Mouse (Mus musculus) cerebellum, adult 11-12 months (tissue): ENCODE measurements around the gene Olfr1360.
"Not testable (repeated sequence)": the region's sequence is repeated elsewhere in the genome, so short reads cannot be mapped to it uniquely, and the experiment has no call there.

ENCODE experiments used
- DNase-seq: peaks from one replicate; pipeline ENCODE4 v3.0.0; 2022

The Olfr1360 gene

DNA sequence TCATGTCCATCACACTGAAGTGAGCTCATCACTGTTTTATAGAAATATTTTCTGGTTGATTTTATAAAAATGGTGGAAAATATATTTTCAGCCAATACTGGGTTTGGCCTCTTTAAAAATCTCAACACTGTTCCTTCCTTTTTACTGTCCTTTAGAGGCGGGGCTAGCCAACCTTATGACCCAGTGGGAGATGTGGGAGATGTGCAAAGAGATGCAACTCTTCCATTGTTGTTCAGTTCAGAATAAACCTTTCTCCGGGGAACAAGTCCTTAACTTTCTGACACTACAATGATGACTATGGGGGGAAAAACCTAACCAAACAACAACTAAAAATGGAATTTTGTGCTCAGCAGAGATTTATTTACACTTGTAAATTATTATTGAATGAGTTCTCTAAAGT is at the start of gene Olfr1360:
Olfr1360 (minus strand) TSS at position 101 of the 400 bp plus-strand sequence.
- no peak for DNase-seq

DNA sequence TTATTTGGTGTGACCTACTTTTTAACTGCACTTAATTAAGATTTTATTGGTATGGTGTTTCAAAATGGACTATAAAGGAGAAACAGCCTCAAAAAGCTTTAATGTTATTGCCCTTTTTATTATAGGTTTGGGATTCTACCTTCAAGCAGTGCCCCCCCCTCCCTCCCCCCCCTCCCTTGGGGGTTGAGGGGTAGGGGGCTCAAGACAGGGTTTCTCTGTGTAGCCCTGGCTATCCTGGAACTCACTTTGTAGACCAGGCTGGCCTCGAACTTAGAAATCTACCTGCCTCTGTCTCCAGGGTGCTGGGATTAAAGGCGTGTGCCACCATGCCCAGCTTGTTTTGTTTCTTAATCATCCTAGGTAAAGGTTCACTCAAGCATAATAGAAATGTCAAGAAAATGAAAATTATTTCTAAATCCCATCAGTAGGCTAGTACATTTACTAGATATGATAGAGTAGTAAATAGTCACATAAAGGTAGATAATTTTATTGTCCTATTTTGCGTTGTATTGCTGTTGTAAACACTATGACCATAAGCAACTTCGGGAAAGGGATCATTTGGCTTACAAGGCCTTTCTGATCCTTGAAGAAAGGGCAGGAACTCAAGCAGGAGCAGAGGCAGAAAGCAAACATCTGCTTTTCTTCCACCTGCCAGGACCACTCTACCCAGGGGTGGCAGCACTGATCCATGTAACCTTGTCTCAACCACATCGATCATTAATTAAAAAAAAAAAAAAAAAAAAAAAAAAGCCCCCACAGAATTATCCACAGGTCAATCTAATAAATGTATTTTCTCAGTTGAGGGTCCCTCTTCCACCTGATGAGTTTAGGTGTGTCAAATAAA is 46.0 kb upstream of the Olfr1360 start:
- no peak for DNase-seq

DNA sequence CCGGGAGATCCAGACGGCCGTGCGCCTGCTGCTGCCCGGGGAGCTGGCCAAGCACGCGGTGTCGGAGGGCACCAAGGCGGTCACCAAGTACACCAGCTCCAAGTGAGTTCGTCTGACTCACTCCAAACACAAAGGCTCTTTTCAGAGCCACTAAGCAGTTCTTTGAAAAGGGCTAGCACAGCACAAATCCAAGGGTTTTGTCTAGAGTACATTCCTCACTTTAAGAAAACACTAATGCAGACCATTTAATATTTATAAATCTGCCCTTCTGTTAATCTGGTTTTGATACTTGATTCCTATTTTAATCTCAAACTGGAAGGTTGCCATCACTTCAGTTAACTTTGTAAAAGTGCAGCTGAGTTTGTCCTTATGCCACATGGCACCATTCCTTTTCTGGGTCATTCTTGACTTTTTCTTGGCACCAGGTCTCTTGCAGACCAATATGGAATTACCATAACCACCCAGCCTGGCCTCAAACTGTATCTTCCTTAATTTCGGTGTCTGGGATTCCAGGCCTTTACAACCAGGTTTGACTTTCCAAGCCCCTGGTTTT is 45.2 kb upstream of the Olfr1360 start:
- DNase-seq = no peak

DNA sequence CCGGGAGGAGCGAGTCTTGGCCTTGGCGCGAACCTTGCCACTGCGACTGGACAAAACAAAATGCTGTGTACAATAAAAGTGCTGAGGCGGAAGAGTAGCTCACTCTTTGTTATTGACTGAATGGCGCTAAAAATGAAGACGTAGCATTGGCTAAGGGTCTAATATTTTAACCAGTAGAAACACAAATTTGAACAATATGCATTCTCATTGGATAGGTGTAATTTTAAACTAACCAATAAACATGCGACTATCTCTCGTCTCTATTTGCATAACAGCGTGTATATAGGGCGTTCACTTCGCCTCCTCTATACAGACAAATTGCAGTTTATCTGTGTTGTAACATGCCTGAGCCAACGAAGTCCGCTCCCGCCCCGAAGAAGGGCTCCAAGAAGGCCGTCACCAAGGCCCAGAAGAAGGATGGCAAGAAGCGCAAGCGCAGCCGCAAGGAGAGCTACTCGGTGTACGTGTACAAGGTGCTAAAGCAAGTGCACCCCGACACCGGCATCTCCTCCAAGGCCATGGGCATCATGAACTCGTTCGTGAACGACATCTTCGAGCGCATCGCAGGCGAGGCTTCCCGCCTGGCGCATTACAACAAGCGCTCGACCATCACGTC is 44.7 kb upstream of the Olfr1360 start, which contains the start of gene Hist1h2bm:
Hist1h2bm (plus strand) TSS at position 288 of the 616 bp plus-strand sequence.
- DNase-seq = peak; percentile 67

DNA sequence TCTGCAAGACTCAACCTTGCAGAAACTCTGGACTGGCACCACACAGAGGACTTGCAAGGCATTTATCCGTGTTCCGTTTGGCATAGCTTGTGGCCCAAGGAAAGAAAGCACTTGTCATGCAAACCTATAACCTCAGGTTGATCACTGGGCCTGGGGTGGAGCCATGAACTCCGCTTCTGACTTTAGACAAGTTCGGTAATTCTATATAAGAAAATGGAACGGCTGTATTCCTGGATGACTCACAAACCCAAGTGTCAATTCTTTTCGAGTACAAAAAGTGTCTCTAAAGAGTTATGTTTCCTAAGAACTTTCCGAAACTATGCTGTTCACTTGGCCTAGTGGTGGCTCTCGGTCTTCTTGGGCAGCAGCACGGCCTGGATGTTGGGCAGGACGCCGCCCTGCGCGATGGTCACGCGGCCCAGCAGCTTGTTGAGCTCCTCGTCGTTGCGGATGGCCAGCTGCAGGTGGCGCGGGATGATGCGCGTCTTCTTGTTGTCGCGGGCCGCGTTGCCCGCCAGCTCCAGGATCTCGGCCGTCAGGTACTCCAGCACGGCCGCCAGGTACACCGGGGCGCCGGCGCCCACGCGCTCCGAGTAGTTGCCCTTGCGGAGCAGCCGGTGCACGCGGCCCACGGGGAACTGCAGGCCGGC is 44.0 kb upstream of the Olfr1360 start:
- not testable (repeated sequence) for DNase-seq

DNA sequence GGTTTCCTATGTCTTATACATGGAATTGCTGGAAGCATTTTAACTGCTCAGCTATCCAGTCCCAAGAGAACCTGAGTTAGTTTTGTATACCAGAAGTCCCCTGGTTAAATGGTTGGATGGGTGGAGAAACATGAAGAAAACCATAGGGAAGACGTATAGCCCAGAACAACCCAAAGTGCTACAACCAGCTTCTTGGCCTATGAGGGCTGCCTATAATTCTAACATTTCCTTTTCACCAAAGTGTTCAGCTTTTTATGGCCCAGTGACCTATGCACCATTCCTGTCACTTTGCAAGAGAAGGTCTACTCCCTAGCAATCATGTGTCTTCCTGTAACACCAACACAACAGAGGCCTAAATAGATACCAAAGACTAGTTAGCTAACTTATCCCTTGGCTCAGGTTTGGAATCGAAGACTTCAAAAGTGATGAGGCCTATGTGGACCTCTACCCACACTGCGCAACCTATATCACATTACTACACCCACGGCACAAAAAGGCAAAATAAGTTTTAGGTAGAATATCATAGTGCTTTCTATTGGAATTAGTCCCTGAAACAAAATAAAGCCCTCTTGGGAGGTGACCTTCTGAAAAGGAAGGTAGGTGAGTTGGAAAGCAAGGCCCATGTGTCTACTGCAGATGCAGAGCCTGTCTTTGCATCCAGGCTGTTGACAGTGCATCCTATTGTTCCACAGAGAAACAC is 41.3 kb upstream of the Olfr1360 start:
- DNase-seq = no peak

DNA sequence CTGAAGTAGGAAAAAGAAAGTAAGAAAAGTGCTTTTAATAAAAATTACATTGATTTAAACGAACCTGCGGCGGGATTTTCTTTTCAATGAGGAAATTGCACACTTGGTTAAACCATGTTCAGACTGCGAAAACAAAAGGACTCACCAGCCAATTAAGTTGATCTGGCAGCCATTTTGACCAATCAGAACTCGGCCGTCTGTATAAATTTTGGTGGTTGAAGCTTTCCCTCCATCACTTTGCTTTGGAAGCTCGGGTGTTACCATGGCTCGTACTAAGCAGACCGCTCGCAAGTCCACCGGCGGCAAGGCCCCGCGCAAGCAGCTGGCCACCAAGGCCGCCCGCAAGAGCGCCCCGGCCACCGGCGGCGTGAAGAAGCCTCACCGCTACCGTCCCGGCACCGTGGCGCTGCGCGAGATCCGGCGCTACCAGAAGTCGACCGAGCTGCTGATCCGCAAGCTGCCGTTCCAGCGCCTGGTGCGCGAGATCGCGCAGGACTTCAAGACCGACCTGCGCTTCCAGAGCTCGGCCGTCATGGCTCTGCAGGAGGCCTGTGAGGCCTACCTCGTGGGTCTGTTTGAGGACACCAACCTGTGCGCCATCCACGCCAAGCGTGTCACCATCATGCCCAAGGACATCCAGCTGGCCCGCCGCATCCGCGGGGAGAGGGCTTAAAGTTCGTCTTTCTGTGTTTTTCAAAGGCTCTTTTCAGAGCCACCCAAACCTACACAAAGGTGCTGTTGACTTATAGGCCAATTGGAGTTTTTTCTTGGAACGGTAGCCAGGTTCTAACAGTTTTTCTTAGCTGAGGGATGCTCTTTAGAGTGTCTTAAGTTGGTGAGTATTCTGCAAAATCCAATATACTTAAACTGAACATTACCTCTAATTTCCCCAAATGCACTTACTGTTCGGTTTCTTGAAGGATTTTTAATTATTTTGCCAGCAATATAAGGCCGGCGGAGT is 40.5 kb upstream of the Olfr1360 start, which contains the start of gene Hist1h3h:
Hist1h3h (plus strand) TSS at position 263 of the 961 bp plus-strand sequence.
- peak; percentile 81 for DNase-seq

DNA sequence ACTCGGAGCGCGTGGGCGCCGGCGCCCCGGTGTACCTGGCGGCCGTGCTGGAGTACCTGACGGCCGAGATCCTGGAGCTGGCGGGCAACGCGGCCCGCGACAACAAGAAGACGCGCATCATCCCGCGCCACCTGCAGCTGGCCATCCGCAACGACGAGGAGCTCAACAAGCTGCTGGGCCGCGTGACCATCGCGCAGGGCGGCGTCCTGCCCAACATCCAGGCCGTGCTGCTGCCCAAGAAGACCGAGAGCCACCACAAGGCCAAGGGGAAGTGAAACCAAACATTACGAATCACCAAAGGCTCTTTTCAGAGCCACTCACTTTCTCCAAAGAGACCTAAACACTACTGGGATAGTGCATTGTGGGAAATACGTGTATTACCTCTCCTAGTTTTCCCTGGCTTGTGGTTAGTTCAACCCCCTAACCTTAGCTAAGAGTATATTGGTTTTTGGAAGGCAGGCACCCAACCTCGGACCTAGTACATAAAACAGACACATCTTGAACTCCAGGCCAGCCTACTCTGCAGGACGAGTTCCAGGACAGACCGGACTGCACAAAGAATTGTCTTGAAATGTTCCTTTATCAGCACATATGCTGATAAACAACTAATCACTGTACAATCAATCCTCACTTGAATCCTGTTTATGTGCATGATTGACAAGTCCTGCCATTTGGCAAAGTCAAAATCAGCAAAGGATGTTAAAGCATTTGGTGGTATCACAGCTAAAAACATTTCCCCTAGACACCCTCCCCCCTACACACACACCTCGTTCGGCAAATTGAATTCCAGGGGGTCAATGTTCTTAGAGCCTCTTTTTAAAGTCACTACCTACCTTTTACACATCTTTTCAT is 39.6 kb upstream of the Olfr1360 start:
- not testable (repeated sequence) for DNase-seq

DNA sequence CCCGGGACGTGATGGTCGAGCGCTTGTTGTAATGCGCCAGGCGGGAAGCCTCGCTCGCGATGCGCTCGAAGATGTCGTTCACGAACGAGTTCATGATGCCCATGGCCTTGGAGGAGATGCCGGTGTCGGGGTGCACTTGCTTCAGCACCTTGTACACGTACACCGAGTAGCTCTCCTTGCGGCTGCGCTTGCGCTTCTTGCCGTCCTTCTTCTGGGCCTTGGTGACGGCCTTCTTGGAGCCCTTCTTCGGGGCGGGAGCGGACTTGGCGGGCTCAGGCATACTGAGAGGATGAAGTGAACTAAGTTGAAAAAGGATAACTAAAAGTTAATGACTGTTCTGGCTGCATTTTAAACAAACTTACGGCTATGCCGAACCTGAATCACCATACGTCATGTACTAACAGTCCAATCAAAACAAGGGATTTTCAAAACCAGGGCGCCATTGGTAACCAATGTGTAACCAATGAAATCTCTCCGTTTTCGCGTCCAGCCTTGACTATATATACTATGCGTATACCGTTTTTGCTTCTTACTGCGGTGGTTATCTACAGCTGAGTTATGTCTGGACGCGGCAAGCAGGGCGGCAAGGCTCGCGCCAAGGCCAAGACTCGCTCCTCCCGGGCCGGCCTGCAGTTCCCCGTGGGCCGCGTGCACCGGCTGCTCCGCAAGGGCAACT is 38.8 kb upstream of the Olfr1360 start, which contains the start of the genes Hist1h2bl and Hist1h2ai:
Hist1h2bl (minus strand) TSS at position 280 of the 676 bp plus-strand sequence.
Hist1h2ai (plus strand) TSS at position 559 of the 676 bp plus-strand sequence.
- peak; percentile 88 for DNase-seq

DNA sequence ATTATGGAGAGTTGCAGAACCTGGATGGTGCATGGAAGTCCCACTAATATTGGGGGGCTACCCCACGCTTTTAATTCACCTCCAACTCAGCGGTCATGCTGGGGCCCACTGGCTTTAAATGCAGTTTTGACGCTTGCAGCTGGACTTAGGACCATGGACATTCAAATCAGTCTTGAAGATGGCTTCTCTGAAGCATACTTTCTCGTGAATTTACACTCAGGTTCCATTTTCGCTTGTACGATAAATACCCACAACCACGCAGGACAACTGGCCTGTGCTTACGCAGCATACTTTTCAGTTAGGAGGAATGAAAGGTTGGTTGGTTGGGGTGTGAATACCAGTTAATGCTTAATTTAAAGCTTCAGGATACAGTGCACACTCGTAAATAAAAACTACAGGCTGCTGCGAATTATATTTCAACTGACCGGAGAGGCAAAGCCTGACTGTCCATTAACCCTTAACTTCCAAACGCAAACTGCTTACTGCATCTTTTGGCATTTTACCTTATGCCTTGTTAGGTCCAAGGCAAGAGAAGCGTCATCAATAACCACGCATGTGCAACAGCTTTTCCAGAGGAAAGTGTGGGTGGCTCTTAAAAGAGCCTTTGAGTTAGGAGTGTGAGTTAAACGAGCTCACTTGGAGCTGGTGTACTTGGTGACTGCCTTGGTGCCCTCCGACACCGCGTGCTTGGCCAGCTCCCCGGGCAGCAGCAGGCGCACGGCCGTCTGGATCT is 38.1 kb upstream of the Olfr1360 start:
- DNase-seq = no peak

DNA sequence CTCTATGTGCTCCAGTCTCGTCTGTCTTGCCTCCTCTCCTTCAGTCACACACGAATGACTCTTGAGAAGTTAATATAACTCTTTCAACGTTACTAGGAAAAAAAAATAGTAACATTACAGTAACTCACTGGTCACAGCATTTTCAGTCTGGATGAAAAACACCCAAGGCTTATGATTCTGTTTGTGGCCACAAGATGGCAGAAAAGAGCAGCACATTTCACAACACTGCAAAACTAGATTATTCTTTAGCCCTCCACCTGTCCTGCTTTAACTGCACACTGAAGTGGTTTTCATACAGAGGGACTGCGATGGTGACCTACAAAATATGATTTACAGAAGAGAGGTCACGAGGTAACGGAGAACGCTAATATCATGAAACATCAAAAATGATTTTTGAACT is 37.5 kb upstream of the Olfr1360 start:
- peak; percentile 55 for DNase-seq

DNA sequence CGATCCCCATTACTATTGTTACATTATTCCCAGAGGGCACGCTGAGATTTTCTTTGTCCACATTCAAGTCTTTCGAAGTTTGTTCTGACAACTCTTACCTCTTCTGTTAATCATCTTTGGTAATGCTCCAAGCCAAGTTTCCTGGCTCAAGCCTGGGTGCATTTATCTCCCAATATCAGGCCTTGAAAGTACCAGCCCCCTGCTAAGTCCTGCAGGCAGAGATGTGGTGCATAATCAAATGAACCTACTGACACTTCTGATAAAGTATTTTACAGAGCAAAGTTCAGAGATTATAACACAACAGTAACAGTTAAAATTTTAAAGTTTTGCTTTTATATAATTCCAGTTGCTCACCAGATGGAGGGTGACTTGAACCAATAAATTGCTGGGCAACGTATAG is 34.5 kb upstream of the Olfr1360 start:
- DNase-seq = no peak

DNA sequence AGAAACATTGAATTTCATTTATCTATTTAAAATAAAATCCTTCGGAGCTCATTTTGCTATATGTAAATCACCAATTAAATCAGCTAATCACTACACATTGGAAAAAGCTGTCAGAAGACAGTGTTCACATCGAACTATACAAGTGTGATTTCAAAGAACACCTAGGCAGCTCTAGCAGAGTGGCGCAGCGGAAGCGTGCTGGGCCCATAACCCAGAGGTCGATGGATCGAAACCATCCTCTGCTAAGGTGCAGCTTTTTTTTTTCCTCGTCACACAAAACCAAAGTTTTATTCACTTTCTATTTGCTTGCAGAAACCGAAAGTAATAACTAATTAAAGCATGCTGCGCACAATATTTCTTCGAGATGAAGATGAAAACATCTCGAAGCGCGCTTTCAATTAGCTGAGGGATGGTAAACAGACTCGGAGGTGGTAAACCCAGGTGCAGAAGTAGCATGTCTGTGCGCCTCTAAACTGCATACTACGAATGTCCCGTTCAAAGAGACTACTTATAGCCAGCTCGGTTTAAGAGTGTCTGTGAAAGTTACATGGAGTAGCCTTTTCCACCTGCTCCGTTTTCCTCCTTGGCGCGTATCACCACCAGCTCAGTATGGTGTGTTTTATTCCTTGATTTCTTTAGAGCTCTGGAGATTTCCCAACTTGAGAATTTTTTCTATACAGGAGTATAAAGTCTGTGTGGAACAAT is 33.8 kb upstream of the Olfr1360 start:
- peak; percentile 74 for DNase-seq

DNA sequence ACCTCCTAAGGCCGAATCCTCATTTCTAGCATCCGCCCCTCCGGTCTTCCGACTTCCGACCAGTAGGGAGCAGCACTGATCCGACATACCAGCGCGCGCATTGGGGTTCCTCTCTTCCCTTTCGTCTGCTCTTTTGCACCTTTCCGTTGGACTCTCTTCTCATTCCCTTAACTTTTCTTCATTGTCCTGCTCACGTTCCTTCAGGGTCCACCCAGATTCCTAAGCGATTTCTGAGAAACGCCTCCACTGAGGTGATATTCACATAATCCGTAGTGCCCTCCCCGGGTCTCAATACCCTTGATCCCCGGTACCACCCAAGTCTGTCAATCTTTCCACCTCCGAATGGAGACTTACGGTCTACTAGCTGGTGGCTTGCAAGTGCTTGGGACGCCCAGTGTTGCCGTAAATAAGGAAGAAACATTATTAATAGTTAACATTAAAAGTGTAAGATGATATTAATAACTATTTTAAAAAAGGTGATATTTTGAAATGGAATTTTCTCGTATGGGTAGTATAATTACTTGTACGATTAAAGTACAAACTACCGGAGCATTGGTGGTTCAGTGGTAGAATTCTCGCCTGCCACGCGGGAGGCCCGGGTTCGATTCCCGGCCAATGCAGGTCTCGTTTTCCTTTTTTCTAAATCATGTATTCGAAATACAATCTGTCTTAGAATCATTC is 33.0 kb upstream of the Olfr1360 start:
- peak; percentile 84 for DNase-seq

DNA sequence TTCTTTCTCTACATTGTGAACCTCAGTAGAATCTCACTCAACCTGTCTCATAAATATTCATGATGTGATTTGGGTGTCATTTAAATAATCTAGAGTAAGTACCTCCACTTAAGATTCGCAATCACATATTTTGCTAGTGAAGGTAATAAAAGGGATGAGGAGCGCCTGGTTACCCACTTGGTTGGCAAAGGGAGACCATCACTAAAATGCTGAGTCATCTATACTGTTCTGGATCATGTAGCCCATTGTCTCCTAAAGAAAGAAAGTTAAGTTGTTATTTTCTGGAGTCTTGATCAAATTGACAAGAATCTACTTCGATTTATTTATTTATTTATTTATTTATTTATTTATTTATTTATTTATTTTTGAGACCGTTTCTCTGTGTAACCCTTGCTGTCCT is 29.5 kb upstream of the Olfr1360 start:
- DNase-seq = no peak

DNA sequence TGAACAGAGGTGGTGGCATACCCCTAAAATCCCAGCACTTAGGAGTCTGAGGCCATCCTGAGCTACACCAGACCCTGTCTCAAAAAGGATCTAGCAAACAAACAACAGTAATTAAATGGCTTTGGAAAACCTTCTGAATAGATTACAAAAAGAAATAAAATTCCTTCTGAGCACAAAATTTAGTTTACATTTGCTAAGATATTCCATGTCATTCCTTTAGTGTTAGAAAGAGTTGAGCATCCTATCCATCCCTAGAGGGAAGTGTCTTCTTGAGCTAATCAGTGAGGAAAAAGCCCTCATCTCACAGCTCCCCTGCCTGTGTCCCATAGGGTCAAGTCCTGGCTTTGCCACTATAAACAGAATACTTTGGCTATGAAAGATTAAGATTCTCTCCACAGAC is 20.6 kb upstream of the Olfr1360 start, which contains the start of gene Olfr1359:
Olfr1359 (plus strand) TSS at position 301 of the 400 bp plus-strand sequence.
- DNase-seq = no peak

DNA sequence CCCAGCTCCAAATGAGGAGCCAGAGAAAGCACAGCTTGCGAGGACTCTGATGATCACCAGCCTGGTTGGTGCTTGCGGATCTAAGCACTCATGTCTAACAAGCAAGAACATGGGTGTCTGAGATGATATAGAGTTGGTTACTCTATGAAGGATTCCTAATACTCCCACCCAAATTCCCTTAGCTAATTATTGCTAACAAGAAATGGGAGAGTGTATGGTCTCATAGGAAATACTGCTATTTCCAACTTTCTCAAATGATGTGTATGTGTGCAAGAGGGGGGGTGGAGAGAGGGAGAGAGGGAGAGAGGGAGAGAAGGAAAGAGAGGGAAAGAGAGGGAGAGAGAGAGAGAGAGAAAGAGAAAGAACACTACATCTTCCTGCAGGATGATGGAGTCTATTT is 13.9 kb downstream of the Olfr1360 start, which contains the start of gene Olfr1361:
Olfr1361 (minus strand) TSS at position 101 of the 400 bp plus-strand sequence.
- no peak for DNase-seq
